20 mouse cellular contexts compared by ENCODE assay signal in the genomic region with DNA sequence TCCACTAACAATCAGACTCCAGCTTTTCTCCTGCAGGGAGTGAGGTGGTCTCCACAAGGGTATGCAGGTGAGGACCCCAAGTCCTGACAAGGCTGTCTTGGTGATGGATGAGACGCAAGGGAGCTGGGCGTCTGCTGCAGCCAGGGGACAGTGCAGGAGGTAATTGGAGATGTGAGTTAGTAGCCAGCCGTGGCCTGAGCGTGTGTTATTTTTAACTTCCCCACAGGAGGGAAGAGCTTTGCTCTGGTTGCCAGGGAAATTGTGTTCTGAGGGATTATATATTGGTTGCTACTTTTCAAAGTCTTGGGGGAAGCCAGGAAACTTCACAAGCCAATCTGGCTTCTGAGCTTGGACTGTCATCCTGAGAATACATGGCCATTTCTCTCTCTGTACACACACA. TPM values are rescaled to one million over a fixed set of nuclear protein-coding genes. Genes with fewer than 3 reads are reported as not detected.
DNase-seq lines count a peak whose midpoint lies in the region; ATAC-seq and TF ChIP-seq lines count a peak whose summit lies in the region.
"Had no signal": no experiment of that assay in that cellular context is flagged by ENCODE, and none has a peak within 500 bp of the region (broad histone marks: within the 10 kb centered on the region; RNA-seq: fewer than 3 reads in every experiment).

No protein-coding gene starts in this region.

- peak; percentile 14; the same call in 1 of the 2 replicates for TF ChIP-seq CTCF in kidney, postnatal 0 days (IDR thresholded peaks at IDR 0.05; ENCODE audit: low read depth)

- H3K9me3 ChIP-seq in kidney, postnatal 0 days (replicated peaks; ENCODE audit: low read length): no peaks in the 10 kb centered on the region
- H3K9me3 ChIP-seq: heart, embryonic 10.5 days; limb, embryonic 12.5 days; neural tube, embryonic 12.5 days had no signal

- H3K27me3 ChIP-seq in kidney, postnatal 0 days (ENCODE audit: insufficient read depth, low read length): no peaks in the 10 kb centered on the region
- H3K27me3 ChIP-seq: neural tube, embryonic 12.5 days had no signal

- no peaks in the 10 kb centered on the region for H3K4me1 ChIP-seq in kidney, postnatal 0 days (replicated peaks; ENCODE audit: insufficient read depth, low read length)
- H3K4me1 ChIP-seq: limb, embryonic 12.5 days had no signal

- no peak overlapping the region for H3K4me2 ChIP-seq in kidney, postnatal 0 days (ENCODE audit: low read length)
- H3K4me2 ChIP-seq: limb, embryonic 12.5 days; neural tube, embryonic 12.5 days had no signal

- H3K9ac ChIP-seq in kidney, postnatal 0 days (ENCODE audit: low read depth, low read length): no peak overlapping the region
- H3K9ac ChIP-seq: limb, embryonic 12.5 days; liver, embryonic 14.5 days; neural tube, embryonic 12.5 days had no signal

- WGBS in kidney, postnatal 0 days: 15% methylated on average over 4 of the region's 4 CpGs

- no peak for ATAC-seq in kidney, postnatal 0 days (replicated peaks; ENCODE audit: low FRiP score, low read depth)
- ATAC-seq: forebrain, embryonic 14.5 days; lung, postnatal 0 days had no signal

- DNase-seq in cerebellum, postnatal 25 days: peak; percentile 29 to 30
- no peak for DNase-seq in cerebellum, adult 9-11 months
- DNase-seq in kidney, postnatal 0 days (ENCODE audit: low spot score): peak; percentile 10
- DNase-seq in kidney, postnatal 4 days: no peak
- peak; percentile 42 to 44 for DNase-seq in right cerebral cortex, adult 2 months (ENCODE audit: low spot score in 2 of 2)
- DNase-seq in right cerebral cortex, postnatal 4 days: no peak
- DNase-seq in skeletal muscle tissue, adult 2 months (ENCODE audit: low read depth, low spot score): peak; percentile 18
- no peak for DNase-seq in retina, embryonic 14.5 days (ENCODE audit: low spot score)
- DNase-seq: cerebellum, adult 11-12 months; heart, postnatal 10 days; kidney, adult 18-20 months; kidney, postnatal 14 days; layer of hippocampus, adult 9-11 months; spleen, adult 18-20 months had no signal

- no peak overlapping the region for H3K27ac ChIP-seq in kidney, postnatal 0 days
- H3K27ac ChIP-seq: heart, embryonic 10.5 days; limb, embryonic 12.5 days; liver, embryonic 14.5 days; neural tube, embryonic 12.5 days had no signal

- no peaks in the 10 kb centered on the region for H3K36me3 ChIP-seq in kidney, postnatal 0 days (ENCODE audit: insufficient read depth, low read length)
- H3K36me3 ChIP-seq: heart, embryonic 10.5 days; limb, embryonic 12.5 days; neural tube, embryonic 12.5 days had no signal

- H3K4me3 ChIP-seq in kidney, postnatal 0 days (replicated peaks; ENCODE audit: low read depth, low read length): no peak overlapping the region
- H3K4me3 ChIP-seq: heart, embryonic 10.5 days; limb, embryonic 12.5 days; neural tube, embryonic 12.5 days had no signal

RNA-seq across cellular contexts. Expression of a gene that starts 23.7 kb away (rescaled TPM):
- polyA plus RNA-seq in kidney, postnatal 0 days (2015; fragmentation: Nextera tagmentation; extraction: Ambion mirVana): 0.32 and 0.56 TPM in 2 replicates

RNA-seq across cellular contexts. Expression of a gene that starts 57.5 kb away (rescaled TPM):
- polyA plus RNA-seq in kidney, postnatal 0 days (2015; fragmentation: Nextera tagmentation; extraction: Ambion mirVana): 26.2 and 28.5 TPM in 2 replicates

Comparison
In these comparisons a context has a peak if more than half of its experiments do, and no peak if none do; other contexts are left out.
1. DNase-seq: peak in cerebellum, postnatal 25 days (2 of 2), kidney, postnatal 0 days (single experiment), right cerebral cortex, adult 2 months (2 of 2) and skeletal muscle tissue, adult 2 months (single experiment); none in cerebellum, adult 9-11 months (single experiment), kidney, postnatal 4 days (0 of 2), right cerebral cortex, postnatal 4 days (single experiment) and retina, embryonic 14.5 days (single experiment).